Comparison of ENCODE assay signal across 9 mouse cellular contexts in the genomic region with DNA sequence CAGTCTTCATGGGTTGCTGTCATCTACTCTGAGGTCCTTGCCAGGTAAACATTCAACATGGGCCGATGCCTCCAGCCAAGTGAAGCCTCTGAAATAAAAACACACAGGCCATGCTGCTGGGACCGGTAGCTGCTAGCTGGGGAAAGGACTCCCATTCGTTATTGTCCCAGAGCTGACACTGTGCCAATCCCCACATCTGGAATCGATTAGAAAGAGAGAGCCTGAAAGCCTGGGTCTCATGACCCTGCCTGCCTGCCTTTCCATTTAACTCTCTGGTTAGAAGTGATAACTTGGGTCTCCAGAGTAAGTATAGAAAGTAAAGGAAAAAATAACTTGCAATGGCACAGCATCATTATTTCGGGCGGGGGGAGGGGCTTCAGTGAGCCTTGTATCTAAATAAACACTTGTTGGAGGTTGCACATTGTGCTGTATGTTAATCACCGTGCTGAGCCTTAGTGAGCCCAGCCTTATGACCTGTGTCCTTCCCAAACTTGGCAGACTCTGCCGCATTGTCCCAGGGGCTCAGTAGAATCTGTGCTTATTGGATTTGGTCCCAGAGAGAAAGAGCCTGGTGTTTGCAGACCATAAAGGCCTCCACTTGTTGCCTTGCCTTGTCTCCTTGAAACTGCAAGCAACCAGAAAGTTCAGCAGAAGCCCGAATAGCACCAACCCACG. TPM values are rescaled to one million over a fixed set of nuclear protein-coding genes. Genes with fewer than 3 reads are reported as not detected.
DNase-seq lines count a peak whose midpoint lies in the region; ATAC-seq and TF ChIP-seq lines count a peak whose summit lies in the region.
"Had no signal": no experiment of that assay in that cellular context is flagged by ENCODE, and none has a peak within 500 bp of the region (broad histone marks: within the 10 kb centered on the region; RNA-seq: fewer than 3 reads in every experiment).

No protein-coding gene starts in this region.

- WGBS in embryonic facial prominence, embryonic 12.5 days = 31% methylated on average over 10 of the region's 10 CpGs
- 25% methylated on average over 10 of the region's 10 CpGs for WGBS in heart, postnatal 0 days
- 25% methylated on average over 10 of the region's 10 CpGs for WGBS in lung, embryonic 15.5 days
- WGBS in liver, postnatal 0 days (ENCODE audit: insufficient replicate concordance) = 65% methylated on average over 10 of the region's 10 CpGs

- DNase-seq in lung, adult 18-20 months = peak; percentile 32 to 34
- no peak for DNase-seq in lung, postnatal 25 days (ENCODE audit: low spot score)
- DNase-seq in heart, postnatal 0 days (ENCODE audit: low spot score) = peak; percentile 79
- no peak for DNase-seq in c-Kit-positive CD71-positive TER-119-positive erythroid progenitor cells, embryonic 14.5 days (ENCODE audit: low spot score)
- DNase-seq in liver, postnatal 0 days = no peak

- H3K36me3 ChIP-seq in embryonic facial prominence, embryonic 12.5 days = no peaks in the 10 kb centered on the region
- no peaks in the 10 kb centered on the region for H3K36me3 ChIP-seq in heart, postnatal 0 days (replicated peaks; ENCODE audit: control insufficient read depth, insufficient read depth, low read length)
- no peaks in the 10 kb centered on the region for H3K36me3 ChIP-seq in lung, embryonic 15.5 days
- no peaks in the 10 kb centered on the region for H3K36me3 ChIP-seq in liver, postnatal 0 days (replicated peaks; ENCODE audit: insufficient read depth, low read length)

- H3K9ac ChIP-seq in embryonic facial prominence, embryonic 12.5 days = no peak overlapping the region
- no peak overlapping the region for H3K9ac ChIP-seq in heart, postnatal 0 days (replicated peaks; ENCODE audit: low read depth, low read length)
- H3K9ac ChIP-seq in lung, embryonic 15.5 days = no peak overlapping the region
- H3K9ac ChIP-seq in liver, postnatal 0 days (replicated peaks) = no peak overlapping the region

- no peak overlapping the region for H3K4me3 ChIP-seq in embryonic facial prominence, embryonic 12.5 days
- no peak overlapping the region for H3K4me3 ChIP-seq in heart, postnatal 0 days (ENCODE audit: low read depth, low read length)
- no peak overlapping the region for H3K4me3 ChIP-seq in lung, embryonic 15.5 days
- H3K4me3 ChIP-seq in liver, postnatal 0 days (ENCODE audit: low read depth, low read length) = no peak overlapping the region

- TF ChIP-seq EP300 in heart, postnatal 0 days (IDR thresholded peaks at IDR 0.05; ENCODE audit: low read depth) = peak; percentile 66; the same call in 1 of the 2 replicates
- TF ChIP-seq EP300 in liver, postnatal 0 days (IDR thresholded peaks at IDR 0.05; ENCODE audit: low read depth) = no peak

- peak overlapping the region; percentile 92 for H3K27ac ChIP-seq in embryonic facial prominence, embryonic 12.5 days
- H3K27ac ChIP-seq in heart, postnatal 0 days (ENCODE audit: low read depth) = peak overlapping the region; percentile 72
- peak overlapping the region; percentile 81 for H3K27ac ChIP-seq in lung, embryonic 15.5 days
- no peak overlapping the region for H3K27ac ChIP-seq in liver, postnatal 0 days (ENCODE audit: low read depth)

- no peak overlapping the region for H3K4me2 ChIP-seq in embryonic facial prominence, embryonic 12.5 days (replicated peaks)
- no peak overlapping the region for H3K4me2 ChIP-seq in heart, postnatal 0 days (ENCODE audit: low read depth, low read length)
- no peak overlapping the region for H3K4me2 ChIP-seq in lung, embryonic 15.5 days
- no peak overlapping the region for H3K4me2 ChIP-seq in liver, postnatal 0 days (ENCODE audit: low read depth, low read length)

- peaks cover 39% of the 10 kb centered on the region for H3K4me1 ChIP-seq in embryonic facial prominence, embryonic 12.5 days
- peaks cover 55% of the 10 kb centered on the region for H3K4me1 ChIP-seq in heart, postnatal 0 days (ENCODE audit: control insufficient read depth, insufficient read depth)
- peaks cover 61% of the 10 kb centered on the region for H3K4me1 ChIP-seq in lung, embryonic 15.5 days
- 0 out of 2 replicates have a peak, but pooled peaks cover 2% of the 10 kb centered on the region for H3K4me1 ChIP-seq in liver, postnatal 0 days (ENCODE audit: insufficient read depth)

- 0 out of 2 replicates have a peak, but pooled peaks have one; percentile 61 for ATAC-seq in embryonic facial prominence, embryonic 12.5 days (ENCODE audit: insufficient number of reproducible peaks, insufficient read depth, low FRiP score, low TSS enrichment)
- peak; percentile 73 for ATAC-seq in heart, postnatal 0 days (ENCODE audit: insufficient read depth, low read depth)
- ATAC-seq in lung, embryonic 15.5 days (ENCODE audit: borderline replicate concordance, extremely low read depth, low FRiP score, low TSS enrichment) = peak; percentile 61; the same call in 1 of the 2 replicates
- ATAC-seq in erythroid progenitor cell, adult 5-6 weeks (replicated peaks; ENCODE audit: low FRiP score, poor library complexity, severe bottlenecking) = no peak
- no peak for ATAC-seq in liver, postnatal 0 days

- no peaks in the 10 kb centered on the region for H3K27me3 ChIP-seq in embryonic facial prominence, embryonic 12.5 days
- H3K27me3 ChIP-seq in heart, postnatal 0 days (ENCODE audit: control insufficient read depth, insufficient read depth, low read length) = no peaks in the 10 kb centered on the region
- no peaks in the 10 kb centered on the region for H3K27me3 ChIP-seq in lung, embryonic 15.5 days
- H3K27me3 ChIP-seq in liver, postnatal 0 days (ENCODE audit: insufficient read depth, low read length) = no peaks in the 10 kb centered on the region

- TF ChIP-seq CTCF in heart, postnatal 0 days (IDR thresholded peaks at IDR 0.05; ENCODE audit: low read depth) = no peak
- no peak for TF ChIP-seq CTCF in liver, postnatal 0 days (IDR thresholded peaks at IDR 0.05; ENCODE audit: low read depth)

- H3K9me3 ChIP-seq in embryonic facial prominence, embryonic 12.5 days = no peaks in the 10 kb centered on the region
- H3K9me3 ChIP-seq in heart, postnatal 0 days (replicated peaks; ENCODE audit: control insufficient read depth, low read length) = no peaks in the 10 kb centered on the region
- H3K9me3 ChIP-seq in lung, embryonic 15.5 days = no peaks in the 10 kb centered on the region
- no peaks in the 10 kb centered on the region for H3K9me3 ChIP-seq in liver, postnatal 0 days (ENCODE audit: low read length)

RNA-seq across cellular contexts. Expression of gene Tgfbi, which starts 9.0 kb away (rescaled TPM):
- 120 and 121 TPM in 2 replicates for polyA plus RNA-seq in embryonic facial prominence, embryonic 12.5 days (2016; fragmentation: Nextera tagmentation; extraction: Ambion mirVana)
- 31.3 and 43.1 TPM in 2 replicates for total RNA-seq in heart, postnatal 0 days (2014; rRNA removed; ENCODE audit: low replicate concordance)
- 23.1 and 24.3 TPM in 2 replicates for polyA plus RNA-seq in heart, postnatal 0 days (2015; fragmentation: Nextera tagmentation; extraction: Ambion mirVana)
- polyA plus RNA-seq in lung, embryonic 15.5 days (2015; fragmentation: Nextera tagmentation; extraction: Ambion mirVana) = 189 TPM in 2 replicates
- 10.1 and 20.5 TPM in 2 replicates for total RNA-seq in erythroid progenitor cell, adult 5-6 weeks (2015; ENCODE audit: low replicate concordance)
- 9.9 and 12.9 TPM in 2 replicates for total RNA-seq in erythroid progenitor cell, adult 5-6 weeks (2017; ENCODE audit: low replicate concordance)
- polyA plus RNA-seq in liver, postnatal 0 days (2015; fragmentation: Nextera tagmentation; extraction: Ambion mirVana) = 24.9 and 26.8 TPM in 2 replicates

RNA-seq across cellular contexts. Expression of gene Lect2, which starts 52.1 kb away (rescaled TPM):
- polyA plus RNA-seq in embryonic facial prominence, embryonic 12.5 days (2016; fragmentation: Nextera tagmentation; extraction: Ambion mirVana) = not detected in 2 replicates
- not detected in 2 replicates for total RNA-seq in heart, postnatal 0 days (2014; rRNA removed; ENCODE audit: low replicate concordance)
- not detected in 2 replicates for polyA plus RNA-seq in heart, postnatal 0 days (2015; fragmentation: Nextera tagmentation; extraction: Ambion mirVana)
- polyA plus RNA-seq in lung, embryonic 15.5 days (2015; fragmentation: Nextera tagmentation; extraction: Ambion mirVana) = 0.53 TPM in 1 of 2 replicates, not detected in the other
- not detected in 2 replicates for total RNA-seq in erythroid progenitor cell, adult 5-6 weeks (2015; ENCODE audit: low replicate concordance)
- total RNA-seq in erythroid progenitor cell, adult 5-6 weeks (2017; ENCODE audit: low replicate concordance) = not detected in 2 replicates
- 79.5 and 93.6 TPM in 2 replicates for polyA plus RNA-seq in liver, postnatal 0 days (2015; fragmentation: Nextera tagmentation; extraction: Ambion mirVana)
- total RNA-seq: left cerebral cortex, adult 18-20 months had no signal

Comparison
In these comparisons a context has a peak if more than half of its experiments do, and no peak if none do; other contexts are left out.
1. DNase-seq: peak in lung, adult 18-20 months (2 of 2) and heart, postnatal 0 days (single experiment); none in lung, postnatal 25 days (single experiment), c-Kit-positive CD71-positive TER-119-positive erythroid progenitor cells, embryonic 14.5 days (single experiment) and liver, postnatal 0 days (single experiment).
2. ATAC-seq: peak in embryonic facial prominence, embryonic 12.5 days (single experiment), heart, postnatal 0 days (single experiment) and lung, embryonic 15.5 days (single experiment); none in erythroid progenitor cell, adult 5-6 weeks (single experiment) and liver, postnatal 0 days (single experiment).
3. RNA of gene Lect2, which starts 52.1 kb away (polyA plus RNA-seq): 79.5 to 93.6 TPM in liver, postnatal 0 days; not detected in embryonic facial prominence, embryonic 12.5 days, not detected in heart, postnatal 0 days and 0.53 TPM in lung, embryonic 15.5 days; every median in the first group is over 10 times any median in the second.